Mouse (Mus musculus): ENCODE measurements around the gene Ergic2. TPM values are rescaled to one million over a fixed set of nuclear protein-coding genes. Genes with fewer than 3 reads are reported as not detected.

Ergic2 gene
- total and polyA plus RNA-seq, 3 experiments, result 89.0 to 227 (median 91.5) TPM

DNA sequence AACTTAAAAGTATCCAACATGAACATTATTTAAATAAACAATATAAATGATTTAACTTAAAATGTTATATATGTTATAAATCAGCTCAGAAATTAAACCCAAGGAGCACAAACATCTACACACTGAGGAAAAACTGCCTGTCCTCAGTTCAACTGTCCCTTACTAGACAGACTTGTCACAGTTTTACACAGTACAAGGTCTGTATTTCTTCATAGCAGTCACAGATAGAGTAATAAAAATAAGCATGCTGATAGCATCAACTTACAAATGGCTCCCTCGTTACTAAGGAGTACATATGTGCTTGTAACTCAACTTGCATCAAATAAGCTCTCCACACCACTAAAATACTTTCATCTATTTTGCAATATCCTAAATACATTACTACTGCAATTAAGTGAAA lies 7.0 kb downstream of the Ergic2 start:
- no peaks in the 10 kb centered on the region for H3K27me3 ChIP-seq (replicated peaks)
- H3K4me2 ChIP-seq (ENCODE audit: insufficient read depth, low read depth, poor library complexity, severe bottlenecking), result no peak overlapping the region
- H3K4me1 ChIP-seq (ENCODE audit: control insufficient read depth in 1 of 2, insufficient read depth in 2 of 2), result peaks cover 0 to 27% of the 10 kb centered on the region in 2 experiments; a peak in 1 of 4 replicates
- dilution Hi-C loops (cut with MboI; ENCODE audit: extremely low pct_ligation_motif_present, extremely low pct_unique_long_range_greater_than_20kb, low sequenced_read_pairs), result no loop called here
- H3K27ac ChIP-seq (ENCODE audit: insufficient read depth, low read depth), result no peak overlapping the region
- H3K4me3 ChIP-seq (replicated peaks in 1 of 3; ENCODE audit: low read depth in 2 of 3, low read length in 2 of 3, poor library complexity in 1 of 3), result no peak overlapping the region
- peaks cover 42% of the 10 kb centered on the region for H3K79me2 ChIP-seq (replicated peaks; ENCODE audit: control insufficient read depth, extremely low read depth, insufficient read depth, poor library complexity, severe bottlenecking)
- in situ Hi-C loops (cut with MboI; ENCODE audit: low pct_ligation_motif_present, low pct_unique_long_range_greater_than_20kb, low sequenced_read_pairs), result no loop called here
- H3K36me3 ChIP-seq (replicated peaks in 1 of 2; ENCODE audit: control insufficient read depth in 1 of 2, insufficient read depth in 1 of 2, low read length in 1 of 2), result peaks cover 26 to 73% of the 10 kb centered on the region in 2 experiments
- TF ChIP-seq UBTF (IDR thresholded peaks at IDR 0.05; ENCODE audit: low read depth, low read length) (no peak), ZC3H11A (IDR thresholded peaks at IDR 0.05; ENCODE audit: low read depth, low read length) (no peak), CHD2 (IDR thresholded peaks at IDR 0.05; ENCODE audit: low read length) (no peak), TBP (conservative IDR thresholded peaks at IDR 0.05; ENCODE audit: low read depth, low read length) (no peak), NELFE (IDR thresholded peaks at IDR 0.05; ENCODE audit: low read depth, low read length) (no peak), RAD21 (IDR thresholded peaks at IDR 0.05; ENCODE audit: low read depth, low read length) (no peak), E2F4 (IDR thresholded peaks at IDR 0.05; ENCODE audit: insufficient replicate concordance, low read depth, low read length) (no peak), MEF2A (IDR thresholded peaks at IDR 0.05; ENCODE audit: borderline replicate concordance, low read depth, low read length) (no peak), SMC3 (IDR thresholded peaks at IDR 0.05; ENCODE audit: low read depth, low read length) (no peak), ZNF384 (IDR thresholded peaks at IDR 0.05; ENCODE audit: low read depth, low read length) (no peak)
- H3K9ac ChIP-seq (ENCODE audit: insufficient read depth, low read depth), result no peak overlapping the region
- no peak for DNase-seq (ENCODE audit: extremely low read depth)
- no peaks in the 10 kb centered on the region for H3K9me3 ChIP-seq (replicated peaks; ENCODE audit: low read length)

DNA sequence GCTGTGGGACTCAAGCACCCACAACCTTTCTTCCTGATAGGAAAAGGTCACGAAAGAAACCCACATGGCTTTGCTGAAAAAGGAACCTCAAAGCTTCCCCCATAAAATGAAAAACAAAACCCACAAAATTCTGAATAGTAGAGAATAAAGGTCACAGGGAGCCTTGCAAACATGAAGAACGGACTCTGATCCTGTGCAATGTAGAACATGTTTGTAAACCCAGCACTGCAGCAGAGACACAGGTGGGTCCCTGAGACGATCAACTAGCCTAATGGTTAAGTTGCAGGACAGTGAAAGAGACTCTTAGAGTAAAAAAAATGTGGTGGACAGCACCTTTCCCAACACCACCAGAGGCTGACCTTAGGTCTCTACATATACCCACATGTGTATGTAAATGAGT lies 12.4 kb downstream of the Ergic2 start:
- in situ Hi-C loops (cut with MboI; ENCODE audit: low pct_ligation_motif_present, low pct_unique_long_range_greater_than_20kb, low sequenced_read_pairs), result no loop called here

DNA sequence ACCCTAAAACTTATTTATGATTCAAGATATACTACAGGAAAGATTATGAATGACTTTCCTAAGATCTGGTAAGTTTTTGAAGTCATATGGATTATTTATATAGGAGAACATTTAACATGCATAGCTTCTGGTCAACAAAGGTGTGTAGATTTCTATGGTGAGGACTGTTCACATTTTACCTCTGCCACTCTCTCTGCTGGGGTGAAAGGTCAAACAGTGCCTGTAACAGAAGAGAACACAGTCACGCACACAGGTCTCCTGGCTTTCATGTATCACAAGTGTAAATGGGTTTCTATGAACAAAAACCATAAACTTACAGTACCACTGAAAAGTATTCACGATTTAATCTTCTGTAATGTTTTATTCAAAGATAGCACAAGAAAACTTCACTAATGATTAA lies 13.0 kb downstream of the Ergic2 start:
- dilution Hi-C loops (cut with MboI; ENCODE audit: extremely low pct_ligation_motif_present, extremely low pct_unique_long_range_greater_than_20kb, low sequenced_read_pairs) (no loop called here), in situ Hi-C loops (cut with MboI; ENCODE audit: low pct_ligation_motif_present, low pct_unique_long_range_greater_than_20kb, low sequenced_read_pairs) (no loop called here)
- H3K9me3 ChIP-seq (replicated peaks; ENCODE audit: low read length), result no peaks in the 10 kb centered on the region
- no peak overlapping the region for H3K27ac ChIP-seq (ENCODE audit: insufficient read depth, low read depth)
- no peak for DNase-seq (ENCODE audit: extremely low read depth)
- no peak for TF ChIP-seq CTCF (conservative IDR thresholded peaks at IDR 0.05 in 1 of 2, IDR thresholded peaks at IDR 0.05 in 1 of 2; ENCODE audit: low read depth in 2 of 2, low read length in 2 of 2)
- no peak for TF ChIP-seq CHD2 (IDR thresholded peaks at IDR 0.05; ENCODE audit: low read length)
- TF ChIP-seq ZNF384 (IDR thresholded peaks at IDR 0.05; ENCODE audit: low read depth, low read length), result no peak
- TF ChIP-seq USF1 (IDR thresholded peaks at IDR 0.05; ENCODE audit: low read depth, low read length), result no peak
- no peak for TF ChIP-seq BHLHE40 (IDR thresholded peaks at IDR 0.05; ENCODE audit: low read depth, low read length)
- no peak for TF ChIP-seq HCFC1 (IDR thresholded peaks at IDR 0.05; ENCODE audit: low read depth, low read length)
- TF ChIP-seq ZKSCAN1 (IDR thresholded peaks at IDR 0.05; ENCODE audit: borderline replicate concordance, low read depth, low read length), result no peak
- no peak for TF ChIP-seq PAX5 (IDR thresholded peaks at IDR 0.05; ENCODE audit: low read length)
- TF ChIP-seq TCF12 (IDR thresholded peaks at IDR 0.05; ENCODE audit: low read depth, low read length), result no peak
- no peak overlapping the region for H3K4me2 ChIP-seq (ENCODE audit: insufficient read depth, low read depth, poor library complexity, severe bottlenecking)
- peaks cover 43 to 85% of the 10 kb centered on the region in 2 experiments for H3K36me3 ChIP-seq (replicated peaks in 1 of 2; ENCODE audit: control insufficient read depth in 1 of 2, insufficient read depth in 1 of 2, low read length in 1 of 2)
- H3K27me3 ChIP-seq (replicated peaks), result no peaks in the 10 kb centered on the region
- H3K79me2 ChIP-seq (replicated peaks; ENCODE audit: control insufficient read depth, extremely low read depth, insufficient read depth, poor library complexity, severe bottlenecking), result no peaks in the 10 kb centered on the region
- H3K4me3 ChIP-seq (replicated peaks in 1 of 3; ENCODE audit: low read depth in 2 of 3, low read length in 2 of 3, poor library complexity in 1 of 3), result no peak overlapping the region
- H3K9ac ChIP-seq (ENCODE audit: insufficient read depth, low read depth), result no peak overlapping the region
- no peaks in the 10 kb centered on the region for H3K4me1 ChIP-seq (ENCODE audit: control insufficient read depth in 1 of 2, insufficient read depth in 2 of 2)

More for the DNA sequence above, 12.4 kb downstream of the Ergic2 start:
- Histone ChIP-seq H3K4me3 (replicated peaks in 1 of 3; ENCODE audit: low read depth in 2 of 3, low read length in 2 of 3, poor library complexity in 1 of 3) (no peak overlapping the region), H3K36me3 (replicated peaks in 1 of 2; ENCODE audit: control insufficient read depth in 1 of 2, insufficient read depth in 1 of 2, low read length in 1 of 2) (peaks cover 43 to 81% of the 10 kb centered on the region in 2 experiments), H3K4me1 (ENCODE audit: control insufficient read depth in 1 of 2, insufficient read depth in 2 of 2) (no peaks in the 10 kb centered on the region), H3K9ac (ENCODE audit: insufficient read depth, low read depth) (no peak overlapping the region), H3K79me2 (replicated peaks; ENCODE audit: control insufficient read depth, extremely low read depth, insufficient read depth, poor library complexity, severe bottlenecking) (0 out of 2 replicates have a peak, but pooled peaks cover under 1% of the 10 kb centered on the region), H3K27me3 (replicated peaks) (no peaks in the 10 kb centered on the region), H3K4me2 (ENCODE audit: insufficient read depth, low read depth, poor library complexity, severe bottlenecking) (no peak overlapping the region), H3K27ac (ENCODE audit: insufficient read depth, low read depth) (no peak overlapping the region), H3K9me3 (replicated peaks; ENCODE audit: low read length) (no peaks in the 10 kb centered on the region)
- DNase-seq (ENCODE audit: extremely low read depth), result no peak
- dilution Hi-C loops (cut with MboI; ENCODE audit: extremely low pct_ligation_motif_present, extremely low pct_unique_long_range_greater_than_20kb, low sequenced_read_pairs), result no loop called here
- no peak for TF ChIP-seq ZNF384 (IDR thresholded peaks at IDR 0.05; ENCODE audit: low read depth, low read length)
- TF ChIP-seq MYC (IDR thresholded peaks at IDR 0.05; ENCODE audit: low read depth, low read length), result no peak
- TF ChIP-seq ELF1 (IDR thresholded peaks at IDR 0.05; ENCODE audit: low read depth, low read length), result no peak
- no peak for TF ChIP-seq MAX (IDR thresholded peaks at IDR 0.05; ENCODE audit: low read length)
- TF ChIP-seq IRF4 (IDR thresholded peaks at IDR 0.05; ENCODE audit: low read depth, low read length), result no peak
- no peak for TF ChIP-seq RCOR1 (conservative IDR thresholded peaks at IDR 0.05; ENCODE audit: low read depth, low read length)
